Mouse (Mus musculus): Measurements from ENCODE around the gene Gm29133. TPM values are rescaled to one million over a fixed set of nuclear protein-coding genes. Genes with fewer than 3 reads are reported as not detected.

Gm29133 gene
- not detected in 2 replicates for polyA plus RNA-seq (2012; rRNA removed)

GRCm38 (mm10) chr3:75747897-75748296, at the start of gene Gm29133:
Gene Gm29133 (plus strand): TSS chr3:75748197.
- no peak within 1 kb of the TSS for H3K27ac ChIP-seq (ENCODE audit: control insufficient read depth, insufficient read depth, low read length)
- no peak for TF ChIP-seq CTCF (IDR thresholded peaks at IDR 0.05; ENCODE audit: borderline replicate concordance, control insufficient read depth, extremely low read depth, insufficient read depth, low read length, poor library complexity)
- no peak for TF ChIP-seq POLR2A (IDR thresholded peaks at IDR 0.05; ENCODE audit: control insufficient read depth, extremely low read depth, insufficient read depth, low read length, poor library complexity)
- 90% methylated on average over 5 of the region's 5 CpGs for WGBS

GRCm38 (mm10) chr3:75699088-75699487, 48.9 kb upstream of the Gm29133 start:
- no peak overlapping the region for H3K4me3 ChIP-seq (ENCODE audit: control insufficient read depth, insufficient read depth, low read length)
- H3K27ac ChIP-seq (ENCODE audit: control insufficient read depth, insufficient read depth, low read length), result no peak overlapping the region
- 59% methylated on average over 3 of the region's 3 CpGs for WGBS
- H3K4me1 ChIP-seq (replicated peaks; ENCODE audit: control insufficient read depth, insufficient read depth, low read length), result peaks cover 13% of the 10 kb centered on the region
- no peak for TF ChIP-seq CTCF (IDR thresholded peaks at IDR 0.05; ENCODE audit: borderline replicate concordance, control insufficient read depth, extremely low read depth, insufficient read depth, low read length, poor library complexity)
- no peak for TF ChIP-seq POLR2A (IDR thresholded peaks at IDR 0.05; ENCODE audit: control insufficient read depth, extremely low read depth, insufficient read depth, low read length, poor library complexity)
- DNase-seq, result no peak
- H3K36me3 ChIP-seq (ENCODE audit: control insufficient read depth, insufficient read depth, low read length), result no peaks in the 10 kb centered on the region
- H3K27me3 ChIP-seq (ENCODE audit: control insufficient read depth, insufficient read depth, low read length), result no peaks in the 10 kb centered on the region

More at GRCm38 (mm10) chr3:75747897-75748296, at the start of gene Gm29133:
- no peak for DNase-seq
- Histone ChIP-seq H3K27me3 (ENCODE audit: control insufficient read depth, insufficient read depth, low read length) (no peaks in the 10 kb centered on the region), H3K4me3 (ENCODE audit: control insufficient read depth, insufficient read depth, low read length) (no peak within 1 kb of the TSS), H3K4me1 (replicated peaks; ENCODE audit: control insufficient read depth, insufficient read depth, low read length) (no peaks in the 10 kb centered on the region), H3K36me3 (ENCODE audit: control insufficient read depth, insufficient read depth, low read length) (no peaks in the 10 kb centered on the region)

- Histone ChIP-seq H3K36me3 (ENCODE audit: control insufficient read depth, insufficient read depth, low read length) (no peaks in the 10 kb centered on the region), H3K4me3 (ENCODE audit: control insufficient read depth, insufficient read depth, low read length) (no peak overlapping the region), H3K4me1 (replicated peaks; ENCODE audit: control insufficient read depth, insufficient read depth, low read length) (peaks cover 9% of the 10 kb centered on the region), H3K27me3 (ENCODE audit: control insufficient read depth, insufficient read depth, low read length) (no peaks in the 10 kb centered on the region), H3K27ac (ENCODE audit: control insufficient read depth, insufficient read depth, low read length) (no peak overlapping the region)
- no peak for DNase-seq
- 96% methylated on average over 3 of the region's 3 CpGs for WGBS
- no peak for TF ChIP-seq POLR2A (IDR thresholded peaks at IDR 0.05; ENCODE audit: control insufficient read depth, extremely low read depth, insufficient read depth, low read length, poor library complexity)
- no peak for TF ChIP-seq CTCF (IDR thresholded peaks at IDR 0.05; ENCODE audit: borderline replicate concordance, control insufficient read depth, extremely low read depth, insufficient read depth, low read length, poor library complexity)
These were observed 46.7 kb upstream of the Gm29133 start for GRCm38 (mm10) chr3:75701336-75701735.

GRCm38 (mm10) chr3:75706536-75706935, 41.5 kb upstream of the Gm29133 start:
- Histone ChIP-seq H3K4me1 (replicated peaks; ENCODE audit: control insufficient read depth, insufficient read depth, low read length) (no peaks in the 10 kb centered on the region), H3K27me3 (ENCODE audit: control insufficient read depth, insufficient read depth, low read length) (no peaks in the 10 kb centered on the region), H3K27ac (ENCODE audit: control insufficient read depth, insufficient read depth, low read length) (no peak overlapping the region), H3K4me3 (ENCODE audit: control insufficient read depth, insufficient read depth, low read length) (no peak overlapping the region), H3K36me3 (ENCODE audit: control insufficient read depth, insufficient read depth, low read length) (no peaks in the 10 kb centered on the region)
- WGBS, result 90% methylated on average over 3 of the region's 3 CpGs
- no peak for TF ChIP-seq CTCF (IDR thresholded peaks at IDR 0.05; ENCODE audit: borderline replicate concordance, control insufficient read depth, extremely low read depth, insufficient read depth, low read length, poor library complexity)
- no peak for DNase-seq

GRCm38 (mm10) chr3:75713678-75714295, 34.2 kb upstream of the Gm29133 start:
- WGBS, result 2% methylated on average over 3 of the region's 3 CpGs
- TF ChIP-seq POLR2A (IDR thresholded peaks at IDR 0.05; ENCODE audit: control insufficient read depth, extremely low read depth, insufficient read depth, low read length, poor library complexity) (no peak), CTCF (IDR thresholded peaks at IDR 0.05; ENCODE audit: borderline replicate concordance, control insufficient read depth, extremely low read depth, insufficient read depth, low read length, poor library complexity) (no peak)
- Histone ChIP-seq H3K27me3 (ENCODE audit: control insufficient read depth, insufficient read depth, low read length) (no peaks in the 10 kb centered on the region), H3K4me1 (replicated peaks; ENCODE audit: control insufficient read depth, insufficient read depth, low read length) (no peaks in the 10 kb centered on the region), H3K4me3 (ENCODE audit: control insufficient read depth, insufficient read depth, low read length) (no peak overlapping the region), H3K27ac (ENCODE audit: control insufficient read depth, insufficient read depth, low read length) (peak overlapping the region; percentile 4; the same call in 1 of the 2 replicates), H3K36me3 (ENCODE audit: control insufficient read depth, insufficient read depth, low read length) (no peaks in the 10 kb centered on the region)
- DNase-seq, result peak; percentile 72

GRCm38 (mm10) chr3:75720663-75721062, 27.3 kb upstream of the Gm29133 start:
- peaks cover 4% of the 10 kb centered on the region for H3K4me1 ChIP-seq (replicated peaks; ENCODE audit: control insufficient read depth, insufficient read depth, low read length)
- WGBS, result 19% methylated on average over 2 of the region's 2 CpGs
- no peaks in the 10 kb centered on the region for H3K27me3 ChIP-seq (ENCODE audit: control insufficient read depth, insufficient read depth, low read length)
- DNase-seq, result no peak
- TF ChIP-seq CTCF (IDR thresholded peaks at IDR 0.05; ENCODE audit: borderline replicate concordance, control insufficient read depth, extremely low read depth, insufficient read depth, low read length, poor library complexity), result no peak
- TF ChIP-seq POLR2A (IDR thresholded peaks at IDR 0.05; ENCODE audit: control insufficient read depth, extremely low read depth, insufficient read depth, low read length, poor library complexity), result no peak
- H3K4me3 ChIP-seq (ENCODE audit: control insufficient read depth, insufficient read depth, low read length), result no peak overlapping the region
- H3K27ac ChIP-seq (ENCODE audit: control insufficient read depth, insufficient read depth, low read length), result no peak overlapping the region
- H3K36me3 ChIP-seq (ENCODE audit: control insufficient read depth, insufficient read depth, low read length), result no peaks in the 10 kb centered on the region

Data from thymus, adult 2 months (tissue).